Mouse (Mus musculus) monocyte, adult 59 days (primary cell): Measurements from ENCODE around the gene Pin4. TPM values are rescaled to one million over a fixed set of nuclear protein-coding genes. Genes with fewer than 3 reads are reported as not detected.

Experiments used
- total RNA-seq, 2 experiments: library from RNA; stranded (reverse); gene quantifications; one replicate each; pipeline ENCODE4 v1.2.4; 2023

Pin4 gene
- total RNA-seq, result 10 to 100 TPM; 20.3 to 49.6 TPM

GRCm38 (mm10) chrX:102119042-102119864 is at the start of gene Pin4:
Pin4 (plus strand) TSS chrX:102119447.

DNA sequence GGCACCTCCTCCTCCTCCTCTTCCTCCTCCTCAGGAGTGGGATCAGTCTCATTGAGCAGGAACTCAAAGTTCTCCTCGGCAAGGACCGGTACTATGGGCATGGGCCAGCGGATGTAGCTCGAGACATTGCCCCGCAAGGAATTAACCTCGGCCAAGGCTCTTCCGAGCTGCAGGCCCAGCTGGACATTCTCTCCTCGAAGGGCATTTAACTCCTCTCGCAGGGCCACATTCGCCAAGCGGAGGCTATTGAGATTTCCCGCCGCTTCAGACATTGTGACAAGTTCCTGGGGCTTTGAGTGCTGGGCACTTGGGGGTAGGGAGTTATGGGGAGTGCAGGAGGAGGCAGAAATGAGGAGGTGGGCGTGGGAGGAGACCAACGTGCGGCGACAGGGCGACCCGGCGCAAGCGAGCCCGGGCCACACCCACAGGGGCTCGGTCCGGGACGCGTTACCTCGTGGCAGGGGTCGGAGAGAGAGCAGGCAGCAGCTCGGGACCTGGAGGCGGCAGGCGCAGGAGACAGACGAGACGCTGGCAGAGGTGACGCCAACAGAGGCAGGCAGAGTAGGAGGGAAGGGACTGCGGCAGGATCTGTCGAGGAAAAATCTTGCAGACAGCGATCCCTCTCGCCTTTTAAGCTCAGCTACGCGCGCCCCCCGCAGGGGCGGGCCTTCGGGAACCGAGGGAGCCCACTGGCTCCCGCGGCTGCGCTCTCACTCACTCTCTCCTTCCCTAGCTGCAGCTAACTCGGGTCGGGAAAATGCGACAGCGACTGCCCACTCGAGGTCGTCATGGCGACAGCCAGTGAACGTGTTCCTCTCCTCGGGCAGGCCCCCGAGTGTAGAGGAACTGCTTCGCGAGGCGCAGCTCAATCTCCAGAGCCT is 48.4 kb upstream of the Pin4 start, which contains the start of gene Rtl5:
TSS of gene Rtl5 (minus strand) at position 714 of the 881 bp plus-strand sequence.

GRCm38 (mm10) chrX:102156618-102157422 is 37.6 kb downstream of the Pin4 start, which contains the start of gene Ercc6l:
Ercc6l (minus strand) TSS chrX:102157091.

Other genes with a start within 250 kb of the Pin4 start
- 10 to 100 TPM; 17.4 to 26.7 TPM for gene Rtl5, start 48.1 kb upstream of the Pin4 start, total RNA-seq
- 1 to 10 TPM; 1.2 to 1.8 TPM for gene Ercc6l, start 37.6 kb downstream of the Pin4 start, total RNA-seq
- gene Rps4x, start 69.9 kb downstream of the Pin4 start, total RNA-seq, result 1,000 to 10,000 TPM; 1,429 to 1,659 TPM
- not detected for gene Cited1, start 132.7 kb downstream of the Pin4 start, total RNA-seq